Mouse (Mus musculus) hematopoietic stem cell, adult 5-6 weeks (primary cell): Measurements from ENCODE around the gene Luc7l3. TPM values are rescaled to one million over a fixed set of nuclear protein-coding genes. Genes with fewer than 3 reads are reported as not detected.

Source experiments
- ATAC-seq, 2 experiments: fragments of 125-278 bp in 1 of 2; replicated peaks in 1 of 2; 2 replicates each; pipeline ENCODE4 v1.8.0; 2016 to 2017; ENCODE audit warnings: inconsistent platforms in 2 of 2, mild to moderate bottlenecking in 2 of 2, moderate number of reproducible peaks in 2 of 2, low read depth in 1 of 2, moderate TSS enrichment in 1 of 2; ENCODE audit not compliant: low FRiP score in 2 of 2, poor library complexity in 2 of 2, severe bottlenecking in 2 of 2, insufficient read depth in 1 of 2, low TSS enrichment in 1 of 2
- total RNA-seq: library from RNA; stranded (forward); fragments of 172-1452, 232-1000 nt; gene quantifications from 2 replicates; pipeline ENCODE4 v1.2.3, GENCODE M21; 2017

Gene Luc7l3
- total RNA-seq, 1 experiment from 2014 or later = 467 TPM

- peak in 1 of 2 experiments; percentile 12; a peak in 2 of 4 replicates for ATAC-seq
Observed at GRCm38 (mm10) chr11:94243422-94244180, 78.2 kb downstream of the Luc7l3 start.

GRCm38 (mm10) chr11:94242760-94243421 is 78.9 kb downstream of the Luc7l3 start:
- ATAC-seq = peak; percentile 62 to 72

GRCm38 (mm10) chr11:94239706-94240105 is 82.1 kb downstream of the Luc7l3 start:
- ATAC-seq = no peak

GRCm38 (mm10) chr11:94238786-94239185 is 83.0 kb downstream of the Luc7l3 start:
- no peak for ATAC-seq

Other genes starting within 250 kb of the Luc7l3 start
- gene Tob1, start 110.5 kb downstream of the Luc7l3 start, total RNA-seq = 17.1 and 22.6 TPM in 2 replicates
- gene Wfikkn2, start 76.0 kb downstream of the Luc7l3 start, total RNA-seq = 0.30 and 0.50 TPM in 2 replicates
- 0.94 TPM in 1 of 2 replicates, not detected in the other for gene Gm21885, start 40.1 kb downstream of the Luc7l3 start, total RNA-seq
- 63.5 and 70.8 TPM in 2 replicates for gene Ankrd40, start 6.0 kb upstream of the Luc7l3 start, total RNA-seq
- 2.6 and 3.8 TPM in 2 replicates for gene Abcc3, start 71.0 kb upstream of the Luc7l3 start, total RNA-seq
- gene Cacna1g, start 152.2 kb upstream of the Luc7l3 start, total RNA-seq = not detected in 2 replicates
- not detected in 2 replicates for gene Spata20, start 164.2 kb upstream of the Luc7l3 start, total RNA-seq
- 0.06 and 0.20 TPM in 2 replicates for gene Epn3, start 178.0 kb upstream of the Luc7l3 start, total RNA-seq
- gene Mycbpap, start 199.8 kb upstream of the Luc7l3 start, total RNA-seq = 0.74 and 1.8 TPM in 2 replicates
- 10.8 and 12.8 TPM in 2 replicates for gene Rsad1, start 227.3 kb upstream of the Luc7l3 start, total RNA-seq
- gene Chad, start 243.1 kb upstream of the Luc7l3 start, total RNA-seq = 0.40 and 0.44 TPM in 2 replicates